Mouse (Mus musculus) intestine, postnatal 0 days (tissue): ENCODE results near the gene Zfp850. TPM values are rescaled to one million over a fixed set of nuclear protein-coding genes. Genes with fewer than 3 reads are reported as not detected.

ENCODE experiments used
- ATAC-seq: fragments of 200-750 bp; cut with Nextera tagmentation; 2 replicates; pipeline ENCODE4 v1.8.0; 2017; ENCODE audit warnings: mild to moderate bottlenecking, moderate TSS enrichment, moderate library complexity
- H3K27ac ChIP-seq: fragments of 300-500 bp; sonication (generic); 2 replicates; pipeline ENCODE4 v1.5.1; 2014; ENCODE audit warnings: mild to moderate bottlenecking, low read depth, low read length, moderate library complexity
- H3K27me3 ChIP-seq: fragments of 300-500 bp; sonication (generic); replicated peaks from 2 replicates; pipeline ENCODE4 v1.6.1; 2014; ENCODE audit warnings: low read length, mixed read lengths; ENCODE audit not compliant: control insufficient read depth, insufficient read depth
- H3K36me3 ChIP-seq: fragments of 300-500 bp; sonication (generic); 2 replicates; pipeline ENCODE4 v1.6.1; 2014; ENCODE audit warnings: mild to moderate bottlenecking, moderate library complexity; ENCODE audit not compliant: control insufficient read depth, insufficient read depth
- H3K4me1 ChIP-seq: fragments of 300-500 bp; sonication (generic); replicated peaks from 2 replicates; pipeline ENCODE4 v1.6.1; 2014; ENCODE audit warnings: antibody characterized with exemption, low read length, mixed read lengths; ENCODE audit not compliant: control insufficient read depth, insufficient read depth
- H3K4me2 ChIP-seq: fragments of 300-500 bp; sonication (generic); replicated peaks from 2 replicates; pipeline ENCODE4 v1.6.1; 2014; ENCODE audit warnings: low read depth, mild to moderate bottlenecking, moderate library complexity
- H3K4me3 ChIP-seq: fragments of 300-500 bp; sonication (generic); 2 replicates; pipeline ENCODE4 v1.5.1; 2014; ENCODE audit warnings: low read depth, low read length
- H3K9ac ChIP-seq: fragments of 300-500 bp; sonication (generic); 2 replicates; pipeline ENCODE4 v1.6.1; 2014; ENCODE audit warnings: mild to moderate bottlenecking, low read depth, low read length
- H3K9me3 ChIP-seq: fragments of 300-500 bp; sonication (generic); 2 replicates; pipeline ENCODE4 v1.6.1; 2016; ENCODE audit warnings: mixed run types; ENCODE audit not compliant: control insufficient read depth
- CTCF ChIP-seq: sonication (generic); IDR thresholded peaks from 2 replicates; pipeline ENCODE4 v1.5.1; 2016; ENCODE audit warnings: low read depth, mild to moderate bottlenecking, control low read depth, antibody characterized with exemption, moderate library complexity
- WGBS: fragments of 180-500 bp; shearing (Covaris S2); extraction: QIAGEN DNeasy Blood & Tissue Kit; methylation state at CpG from one replicate; pipeline ENCODE4 v1.1.7; 2014; 5-methylcytosine and 5-hydroxymethylcytosine counted together
- polyA plus RNA-seq: library from polyadenylated mRNA; unstranded; fragments of >200 nt; fragmentation: Nextera tagmentation; extraction: Ambion mirVana; gene quantifications from 2 replicates; pipeline ENCODE4 v1.2.1, GENCODE M21; 2015

Gene Zfp850
- polyA plus RNA-seq = 0.85 and 0.96 TPM in 2 replicates

GRCm38 (mm10) chr7:28013549-28014444, at the start of gene Zfp850:
Zfp850 (minus strand) TSS chr7:28014115.
- under 1% methylated on average over 47 of the region's 47 CpGs for WGBS
- TF ChIP-seq CTCF = no peak
- peak within 1 kb of the TSS; percentile 80 for H3K4me2 ChIP-seq
- no peak within 1 kb of the TSS for H3K27ac ChIP-seq
- H3K36me3 ChIP-seq = no peaks in the 10 kb centered on the region; the same call in 1 of the 2 replicates
- no peaks in the 10 kb centered on the region for H3K4me1 ChIP-seq
- peak within 1 kb of the TSS; percentile 60 for H3K9ac ChIP-seq
- peak; percentile 84 for ATAC-seq
- no peaks in the 10 kb centered on the region for H3K9me3 ChIP-seq
- no peaks in the 10 kb centered on the region for H3K27me3 ChIP-seq
- peak within 1 kb of the TSS; percentile 63 for H3K4me3 ChIP-seq

- H3K9me3 ChIP-seq = no peaks in the 10 kb centered on the region
- H3K36me3 ChIP-seq = no peaks in the 10 kb centered on the region
- no peak overlapping the region for H3K4me3 ChIP-seq
- TF ChIP-seq CTCF = no peak
- WGBS = 91% methylated on average over 1 of the region's 1 CpGs
- 0 out of 2 replicates have a peak, but pooled peaks cover 5% of the 10 kb centered on the region for H3K4me1 ChIP-seq
- H3K9ac ChIP-seq = no peak overlapping the region
- H3K4me2 ChIP-seq = no peak overlapping the region
- H3K27ac ChIP-seq = no peak overlapping the region
- H3K27me3 ChIP-seq = no peaks in the 10 kb centered on the region
- ATAC-seq = no peak
Measured at GRCm38 (mm10) chr7:28059972-28060371, 46.1 kb upstream of the Zfp850 start.

GRCm38 (mm10) chr7:28053046-28053930, 39.4 kb upstream of the Zfp850 start:
- no peak overlapping the region for H3K9ac ChIP-seq
- H3K4me3 ChIP-seq = no peak overlapping the region
- no peak for TF ChIP-seq CTCF
- no peaks in the 10 kb centered on the region for H3K9me3 ChIP-seq
- H3K36me3 ChIP-seq = peaks cover 3% of the 10 kb centered on the region; the same call in 1 of the 2 replicates
- no peaks in the 10 kb centered on the region for H3K27me3 ChIP-seq
- H3K4me1 ChIP-seq = no peaks in the 10 kb centered on the region
- no peak for ATAC-seq
- no peak overlapping the region for H3K27ac ChIP-seq
- WGBS = 77% methylated on average over 6 of the region's 6 CpGs
- H3K4me2 ChIP-seq = no peak overlapping the region

GRCm38 (mm10) chr7:28050584-28050983, 36.7 kb upstream of the Zfp850 start:
- no peak overlapping the region for H3K27ac ChIP-seq
- no peaks in the 10 kb centered on the region for H3K27me3 ChIP-seq
- H3K9ac ChIP-seq = peak overlapping the region; percentile 17; the same call in 1 of the 2 replicates
- TF ChIP-seq CTCF = no peak
- H3K4me2 ChIP-seq = peak overlapping the region; percentile 64; the same call in 1 of the 2 replicates
- H3K36me3 ChIP-seq = peaks cover 30% of the 10 kb centered on the region
- H3K9me3 ChIP-seq = no peaks in the 10 kb centered on the region
- 57% methylated on average over 17 of the region's 17 CpGs for WGBS
- no peak overlapping the region for H3K4me3 ChIP-seq
- H3K4me1 ChIP-seq = no peaks in the 10 kb centered on the region
- ATAC-seq = no peak

- Histone ChIP-seq H3K4me3 (peak within 1 kb of the TSS; percentile 79), H3K27ac (peak within 1 kb of the TSS; percentile 47; the same call in 1 of the 2 replicates), H3K9me3 (no peaks in the 10 kb centered on the region), H3K36me3 (peaks cover 33% of the 10 kb centered on the region), H3K4me1 (no peaks in the 10 kb centered on the region), H3K4me2 (peak within 1 kb of the TSS; percentile 64), H3K27me3 (no peaks in the 10 kb centered on the region), H3K9ac (peak within 1 kb of the TSS; percentile 82)
- ATAC-seq = peak; percentile 96
- peak; percentile 91 for TF ChIP-seq CTCF
- WGBS = under 1% methylated on average over 52 of the region's 52 CpGs
Measured at GRCm38 (mm10) chr7:28049476-28050409, 35.8 kb upstream of the Zfp850 start, which contains the start of gene Psmc4. Psmc4 (minus strand) TSS chr7:28050101.
